Mouse (Mus musculus): ENCODE results near the gene Stpg4. TPM values are rescaled to one million over a fixed set of nuclear protein-coding genes. Genes with fewer than 3 reads are reported as not detected.

The Stpg4 gene
- total and polyA plus RNA-seq, 2 experiments from 2014 or later, result not detected

DNA sequence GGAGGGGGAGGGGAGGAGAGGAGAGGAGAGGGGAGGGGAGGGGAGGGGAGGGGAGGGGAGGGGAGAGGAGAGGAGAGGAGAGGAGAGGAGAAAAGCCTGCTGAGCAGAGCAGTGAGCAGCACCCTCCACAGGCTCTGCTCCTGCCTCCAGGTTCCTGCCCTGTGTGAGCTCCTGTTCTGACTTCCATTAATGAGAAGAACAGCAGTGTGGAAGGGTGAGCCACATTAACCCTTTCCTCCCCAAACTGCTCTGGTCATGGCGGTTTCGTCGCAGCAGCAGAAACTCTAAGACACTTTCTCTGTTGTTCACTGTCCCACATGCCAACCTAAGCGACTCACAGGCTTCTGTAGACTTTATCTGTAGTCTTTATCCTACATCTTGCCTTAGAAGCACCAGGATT lies 20.9 kb downstream of the Stpg4 start:
- 81% methylated on average over 4 of the region's 4 CpGs for WGBS
- no peak overlapping the region for H3K27ac ChIP-seq (ENCODE audit: low read depth)
- H3K9ac ChIP-seq (replicated peaks; ENCODE audit: low read depth, low read length), result no peak overlapping the region
- H3K27me3 ChIP-seq (ENCODE audit: control insufficient read depth, insufficient read depth, low read length), result no peaks in the 10 kb centered on the region
- H3K4me2 ChIP-seq (ENCODE audit: low read depth, low read length), result no peak overlapping the region
- H3K4me3 ChIP-seq (ENCODE audit: low read depth, low read length), result no peak overlapping the region
- ATAC-seq (ENCODE audit: insufficient read depth, low read depth) (no peak), DNase-seq (ENCODE audit: low spot score) (no peak)
- no peaks in the 10 kb centered on the region for H3K4me1 ChIP-seq (ENCODE audit: control insufficient read depth, insufficient read depth)
- no peak for TF ChIP-seq EP300 (IDR thresholded peaks at IDR 0.05; ENCODE audit: low read depth)
- TF ChIP-seq CTCF (IDR thresholded peaks at IDR 0.05; ENCODE audit: low read depth), result no peak
- H3K36me3 ChIP-seq (replicated peaks; ENCODE audit: control insufficient read depth, insufficient read depth, low read length), result no peaks in the 10 kb centered on the region
- H3K9me3 ChIP-seq (replicated peaks; ENCODE audit: control insufficient read depth, low read length), result no peaks in the 10 kb centered on the region

- 70% methylated on average over 11 of the region's 11 CpGs for WGBS
- ATAC-seq (ENCODE audit: insufficient read depth, low read depth), result no peak
- TF ChIP-seq CTCF (IDR thresholded peaks at IDR 0.05; ENCODE audit: low read depth), result no peak
- no peak for TF ChIP-seq EP300 (IDR thresholded peaks at IDR 0.05; ENCODE audit: low read depth)
- Histone ChIP-seq H3K9ac (replicated peaks; ENCODE audit: low read depth, low read length) (no peak overlapping the region), H3K9me3 (replicated peaks; ENCODE audit: control insufficient read depth, low read length) (no peaks in the 10 kb centered on the region), H3K27me3 (ENCODE audit: control insufficient read depth, insufficient read depth, low read length) (no peaks in the 10 kb centered on the region), H3K27ac (ENCODE audit: low read depth) (no peak overlapping the region), H3K4me1 (ENCODE audit: control insufficient read depth, insufficient read depth) (no peaks in the 10 kb centered on the region), H3K4me3 (ENCODE audit: low read depth, low read length) (no peak overlapping the region), H3K36me3 (replicated peaks; ENCODE audit: control insufficient read depth, insufficient read depth, low read length) (no peaks in the 10 kb centered on the region), H3K4me2 (ENCODE audit: low read depth, low read length) (no peak overlapping the region)
- no peak for DNase-seq (ENCODE audit: low spot score)
Measured at GRCm38 (mm10) chr17:87405576-87405975, 22.0 kb downstream of the Stpg4 start.

DNA sequence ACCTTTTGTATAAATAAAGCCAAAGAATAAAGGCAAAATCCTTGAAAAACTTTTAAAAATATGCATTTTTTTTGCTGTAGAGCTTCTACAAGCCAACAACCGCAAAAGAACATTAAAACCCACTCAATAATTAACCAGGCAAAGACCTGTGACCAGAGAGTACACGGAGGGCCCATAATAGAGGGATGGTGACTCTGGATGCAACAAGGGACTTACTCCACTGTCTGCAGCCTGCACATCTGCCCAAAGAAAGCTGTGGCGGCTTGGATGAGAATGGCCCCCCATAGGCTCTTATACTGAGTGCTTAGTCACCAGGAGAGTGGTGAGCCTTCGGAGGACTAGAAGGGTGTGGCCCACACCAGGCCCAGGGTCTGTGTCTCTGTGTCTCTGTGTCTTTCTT lies 24.1 kb downstream of the Stpg4 start:
- Histone ChIP-seq H3K9me3 (replicated peaks; ENCODE audit: control insufficient read depth, low read length) (no peaks in the 10 kb centered on the region), H3K27me3 (ENCODE audit: control insufficient read depth, insufficient read depth, low read length) (no peaks in the 10 kb centered on the region), H3K4me2 (ENCODE audit: low read depth, low read length) (no peak overlapping the region), H3K4me1 (ENCODE audit: control insufficient read depth, insufficient read depth) (no peaks in the 10 kb centered on the region), H3K27ac (ENCODE audit: low read depth) (no peak overlapping the region), H3K36me3 (replicated peaks; ENCODE audit: control insufficient read depth, insufficient read depth, low read length) (no peaks in the 10 kb centered on the region), H3K9ac (replicated peaks; ENCODE audit: low read depth, low read length) (no peak overlapping the region), H3K4me3 (ENCODE audit: low read depth, low read length) (no peak overlapping the region)
- TF ChIP-seq EP300 (IDR thresholded peaks at IDR 0.05; ENCODE audit: low read depth) (no peak), CTCF (IDR thresholded peaks at IDR 0.05; ENCODE audit: low read depth) (no peak)
- no peak for ATAC-seq (ENCODE audit: insufficient read depth, low read depth)
- no peak for DNase-seq (ENCODE audit: low spot score)
- 81% methylated on average over 4 of the region's 4 CpGs for WGBS

GRCm38 (mm10) chr17:87402444-87402843 lies 25.1 kb downstream of the Stpg4 start:
- Histone ChIP-seq H3K4me3 (ENCODE audit: low read depth, low read length) (no peak overlapping the region), H3K9me3 (replicated peaks; ENCODE audit: control insufficient read depth, low read length) (no peaks in the 10 kb centered on the region), H3K27me3 (ENCODE audit: control insufficient read depth, insufficient read depth, low read length) (no peaks in the 10 kb centered on the region), H3K9ac (replicated peaks; ENCODE audit: low read depth, low read length) (no peak overlapping the region), H3K27ac (ENCODE audit: low read depth) (no peak overlapping the region), H3K36me3 (replicated peaks; ENCODE audit: control insufficient read depth, insufficient read depth, low read length) (no peaks in the 10 kb centered on the region), H3K4me1 (ENCODE audit: control insufficient read depth, insufficient read depth) (no peaks in the 10 kb centered on the region), H3K4me2 (ENCODE audit: low read depth, low read length) (no peak overlapping the region)
- ATAC-seq (ENCODE audit: insufficient read depth, low read depth), result no peak
- WGBS, result 90% methylated on average over 11 of the region's 11 CpGs
- no peak for DNase-seq (ENCODE audit: low spot score)
- TF ChIP-seq EP300 (IDR thresholded peaks at IDR 0.05; ENCODE audit: low read depth), result no peak
- TF ChIP-seq CTCF (IDR thresholded peaks at IDR 0.05; ENCODE audit: low read depth), result no peak

DNA sequence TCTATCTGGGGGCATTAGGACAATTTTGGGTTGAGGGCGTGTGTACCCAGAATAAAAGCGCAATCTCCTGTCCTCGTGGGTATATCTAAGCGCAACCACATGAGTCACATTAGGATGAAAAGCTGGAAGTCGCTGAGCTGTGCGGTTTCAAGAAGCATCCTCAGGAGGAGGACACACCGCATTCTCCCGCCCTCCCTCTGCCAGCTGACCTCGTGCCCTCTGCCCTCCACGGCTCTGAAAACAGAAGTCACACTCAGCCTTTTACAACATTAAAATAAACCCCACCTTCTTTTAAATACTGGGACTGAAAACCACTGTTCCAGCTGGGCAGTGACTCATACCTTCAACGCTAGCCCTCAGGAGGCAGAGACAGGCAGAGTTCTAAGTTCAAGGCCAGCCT lies 30.5 kb downstream of the Stpg4 start:
- DNase-seq (ENCODE audit: low spot score) (no peak), ATAC-seq (ENCODE audit: insufficient read depth, low read depth) (no peak)
- Histone ChIP-seq H3K27me3 (ENCODE audit: control insufficient read depth, insufficient read depth, low read length) (no peaks in the 10 kb centered on the region), H3K4me1 (ENCODE audit: control insufficient read depth, insufficient read depth) (no peaks in the 10 kb centered on the region), H3K36me3 (replicated peaks; ENCODE audit: control insufficient read depth, insufficient read depth, low read length) (no peaks in the 10 kb centered on the region), H3K9me3 (replicated peaks; ENCODE audit: control insufficient read depth, low read length) (no peaks in the 10 kb centered on the region), H3K9ac (replicated peaks; ENCODE audit: low read depth, low read length) (no peak overlapping the region), H3K4me3 (ENCODE audit: low read depth, low read length) (no peak overlapping the region), H3K4me2 (ENCODE audit: low read depth, low read length) (no peak overlapping the region), H3K27ac (ENCODE audit: low read depth) (no peak overlapping the region)
- WGBS, result 79% methylated on average over 11 of the region's 11 CpGs
- TF ChIP-seq CTCF (IDR thresholded peaks at IDR 0.05; ENCODE audit: low read depth) (no peak), EP300 (IDR thresholded peaks at IDR 0.05; ENCODE audit: low read depth) (no peak)

GRCm38 (mm10) chr17:87391242-87391641 lies 36.3 kb downstream of the Stpg4 start:
- Histone ChIP-seq H3K9ac (replicated peaks; ENCODE audit: low read depth, low read length) (no peak overlapping the region), H3K4me3 (ENCODE audit: low read depth, low read length) (no peak overlapping the region), H3K36me3 (replicated peaks; ENCODE audit: control insufficient read depth, insufficient read depth, low read length) (no peaks in the 10 kb centered on the region), H3K9me3 (replicated peaks; ENCODE audit: control insufficient read depth, low read length) (no peaks in the 10 kb centered on the region), H3K27ac (ENCODE audit: low read depth) (peak overlapping the region; percentile 62), H3K4me2 (ENCODE audit: low read depth, low read length) (no peak overlapping the region), H3K27me3 (ENCODE audit: control insufficient read depth, insufficient read depth, low read length) (no peaks in the 10 kb centered on the region), H3K4me1 (ENCODE audit: control insufficient read depth, insufficient read depth) (peaks cover 8% of the 10 kb centered on the region)
- TF ChIP-seq EP300 (IDR thresholded peaks at IDR 0.05; ENCODE audit: low read depth) (peak; percentile 72; the same call in 1 of the 2 replicates), CTCF (IDR thresholded peaks at IDR 0.05; ENCODE audit: low read depth) (no peak)
- DNase-seq (ENCODE audit: low spot score) (peak; percentile 55), ATAC-seq (ENCODE audit: insufficient read depth, low read depth) (peak; percentile 71)
- WGBS, result 47% methylated on average over 7 of the region's 7 CpGs
